Mouse (Mus musculus): ENCODE results near the gene Gm20388. TPM values are rescaled to one million over a fixed set of nuclear protein-coding genes. Genes with fewer than 3 reads are reported as not detected.
A peak's percentile ranks its signal among the peaks of the same experiment; 100 is the strongest.
"Not testable (repeated sequence)": the region's sequence is repeated elsewhere in the genome, so short reads cannot be mapped to it uniquely, and the experiment has no call there.

Gm20388 gene
- polyA plus RNA-seq, 1 experiment from 2014 or later: not detected

DNA sequence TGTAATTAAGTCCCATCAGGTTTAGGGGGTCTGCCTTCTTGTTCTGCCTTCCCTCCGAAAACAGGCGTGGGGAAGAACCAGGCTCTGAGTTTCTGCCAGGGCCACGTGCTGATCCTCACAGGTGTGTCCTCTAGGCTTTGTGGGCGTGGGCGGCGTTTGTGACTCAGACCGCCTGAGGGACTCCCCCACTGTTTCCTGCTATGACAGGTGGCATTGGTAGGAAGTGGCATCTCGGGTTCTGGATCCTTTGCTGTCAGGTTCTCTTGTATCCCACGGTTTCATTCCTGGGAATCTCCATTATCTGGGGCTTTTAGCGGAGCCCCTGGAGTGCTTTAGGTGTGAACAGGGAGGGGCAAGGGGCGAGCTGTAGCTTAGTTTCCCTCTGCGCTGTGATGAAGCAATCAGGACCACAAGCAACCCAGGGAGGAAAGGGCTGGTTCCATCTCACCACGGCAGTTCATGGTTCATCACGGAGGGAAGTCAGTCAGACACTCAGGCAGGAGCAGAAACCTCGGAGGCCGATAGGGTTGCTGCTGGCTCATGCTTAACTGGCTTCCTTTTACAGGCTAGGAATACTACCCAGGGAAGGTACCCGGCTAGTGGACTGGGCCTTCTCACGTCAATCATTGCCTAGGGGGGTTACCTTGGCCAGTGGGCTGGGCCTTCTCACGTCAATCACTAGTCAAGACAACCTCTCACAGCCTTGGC, 791.3 kb downstream of the Gm20388 start:
- no peak overlapping the region for H3K27ac ChIP-seq (replicated peaks)
- H3K4me2 ChIP-seq: no peak overlapping the region
- no peaks in the 10 kb centered on the region for H3K36me3 ChIP-seq
- H3K9me3 ChIP-seq: peaks cover 6% of the 10 kb centered on the region; the same call in 1 of the 2 replicates
- WGBS: 50% methylated on average over 19 of the region's 19 CpGs
- H3K4me1 ChIP-seq: peaks cover 21% of the 10 kb centered on the region
- ATAC-seq (ENCODE audit: extremely low read depth, insufficient number of reproducible peaks, low FRiP score, low TSS enrichment): no peak
- no peak overlapping the region for H3K9ac ChIP-seq
- peaks cover 19% of the 10 kb centered on the region; the same call in 1 of the 2 replicates for H3K27me3 ChIP-seq (replicated peaks)
- H3K4me3 ChIP-seq: no peak overlapping the region

DNA sequence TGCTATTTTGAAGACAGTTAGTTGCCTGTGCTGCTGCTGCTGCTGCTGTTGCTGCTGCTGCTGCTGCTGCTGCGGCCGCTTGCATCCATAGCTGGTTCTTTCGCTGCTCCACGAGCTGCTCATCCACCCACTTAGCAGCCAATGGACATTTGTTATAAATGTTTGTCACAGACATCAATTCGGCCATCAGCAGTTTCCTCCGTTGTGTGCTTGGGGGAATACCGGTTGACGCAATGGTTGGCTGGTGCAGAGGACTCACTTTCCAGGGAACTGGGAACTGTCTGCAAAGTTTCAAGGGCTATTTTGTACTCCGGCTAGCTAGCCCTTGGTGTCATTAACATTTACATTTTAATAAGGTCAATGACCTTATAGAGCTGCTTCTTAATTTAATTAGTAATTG, 793.6 kb downstream of the Gm20388 start:
- WGBS: 76% methylated on average over 9 of the region's 9 CpGs
- Histone ChIP-seq H3K27ac (replicated peaks) (no peak overlapping the region), H3K9ac (no peak overlapping the region), H3K36me3 (no peaks in the 10 kb centered on the region), H3K27me3 (replicated peaks) (peaks cover 19% of the 10 kb centered on the region; the same call in 1 of the 2 replicates), H3K4me1 (peaks cover 10% of the 10 kb centered on the region), H3K9me3 (no peaks in the 10 kb centered on the region), H3K4me3 (no peak overlapping the region), H3K4me2 (no peak overlapping the region)
- no peak for ATAC-seq (ENCODE audit: extremely low read depth, insufficient number of reproducible peaks, low FRiP score, low TSS enrichment)

DNA sequence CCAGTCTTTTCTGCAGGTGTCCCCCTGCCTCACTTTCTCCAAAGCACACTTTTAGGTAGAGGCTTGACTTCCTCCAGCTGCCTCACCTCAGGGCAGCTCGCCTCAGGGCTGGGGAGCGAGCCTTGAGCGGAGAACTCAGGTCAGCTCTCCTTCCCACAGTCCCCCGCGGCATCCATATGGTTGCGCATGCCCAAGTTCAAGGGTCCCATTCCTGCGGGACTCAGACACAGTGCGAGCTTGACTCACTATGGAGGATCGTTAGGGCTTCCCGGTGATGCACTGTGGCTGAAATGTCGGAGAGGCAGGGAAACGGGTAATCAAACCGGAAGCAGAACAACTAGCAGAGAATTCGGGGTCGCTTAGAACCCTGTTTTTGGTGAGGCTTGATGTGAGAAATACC, 794.5 kb downstream of the Gm20388 start:
- H3K9ac ChIP-seq: no peak overlapping the region
- H3K36me3 ChIP-seq: no peaks in the 10 kb centered on the region
- no peak overlapping the region for H3K27ac ChIP-seq (replicated peaks)
- H3K9me3 ChIP-seq: no peaks in the 10 kb centered on the region
- no peak overlapping the region for H3K4me3 ChIP-seq
- 79% methylated on average over 15 of the region's 15 CpGs for WGBS
- H3K4me1 ChIP-seq: peaks cover 3% of the 10 kb centered on the region; the same call in 1 of the 2 replicates
- H3K27me3 ChIP-seq (replicated peaks): peaks cover 19% of the 10 kb centered on the region; the same call in 1 of the 2 replicates
- H3K4me2 ChIP-seq: no peak overlapping the region
- ATAC-seq (ENCODE audit: extremely low read depth, insufficient number of reproducible peaks, low FRiP score, low TSS enrichment): no peak

DNA sequence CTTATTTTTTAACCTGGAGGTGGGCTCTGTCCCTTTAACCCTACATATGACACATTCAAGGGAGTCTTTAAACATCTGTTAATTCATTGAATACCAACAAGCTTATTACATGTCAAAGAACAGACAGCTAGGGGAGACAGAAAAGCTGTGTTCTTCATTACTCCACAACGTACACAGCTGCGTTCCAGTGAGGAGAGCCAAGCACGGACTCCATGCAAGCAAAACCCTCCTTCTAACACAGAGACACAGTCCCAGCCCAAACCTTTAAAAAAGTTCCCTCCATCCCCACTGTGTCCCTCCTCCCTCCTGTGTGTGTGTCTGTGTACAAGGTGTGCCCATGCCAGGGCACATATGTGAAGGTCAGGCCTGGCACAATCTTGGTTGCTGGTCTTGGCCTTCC, 795.6 kb downstream of the Gm20388 start:
- H3K36me3 ChIP-seq: no peaks in the 10 kb centered on the region
- no peaks in the 10 kb centered on the region for H3K4me1 ChIP-seq
- H3K4me3 ChIP-seq: no peak overlapping the region
- no peak overlapping the region for H3K9ac ChIP-seq
- H3K9me3 ChIP-seq: no peaks in the 10 kb centered on the region
- WGBS: 81% methylated on average over 3 of the region's 3 CpGs
- peaks cover 19% of the 10 kb centered on the region; the same call in 1 of the 2 replicates for H3K27me3 ChIP-seq (replicated peaks)
- no peak overlapping the region for H3K27ac ChIP-seq (replicated peaks)
- no peak for ATAC-seq (ENCODE audit: extremely low read depth, insufficient number of reproducible peaks, low FRiP score, low TSS enrichment)
- H3K4me2 ChIP-seq: no peak overlapping the region

DNA sequence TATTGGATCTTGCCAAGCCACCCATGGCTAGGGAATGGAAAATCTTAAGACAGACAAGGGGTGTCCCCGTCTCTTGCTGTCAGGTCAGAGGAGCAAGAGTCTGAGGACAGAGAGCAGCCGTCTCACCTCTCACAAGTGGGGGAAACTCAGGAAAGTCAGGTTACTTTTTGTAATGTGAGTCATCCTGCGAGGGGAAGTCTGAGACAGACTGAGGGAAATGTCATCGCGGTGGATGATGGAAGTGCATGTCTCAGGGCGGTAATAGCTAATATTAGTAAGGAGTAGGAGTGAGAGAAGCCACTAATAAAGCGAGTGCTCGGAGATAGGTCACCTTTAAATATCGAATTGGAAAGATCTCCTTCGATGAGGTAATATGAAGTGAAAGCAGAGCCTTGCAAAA, 798.5 kb downstream of the Gm20388 start:
- H3K9ac ChIP-seq: no peak overlapping the region
- no peaks in the 10 kb centered on the region for H3K9me3 ChIP-seq
- H3K27me3 ChIP-seq (replicated peaks): peaks cover under 1% of the 10 kb centered on the region; the same call in 1 of the 2 replicates
- WGBS: 63% methylated on average over 10 of the region's 10 CpGs
- no peak overlapping the region for H3K27ac ChIP-seq (replicated peaks)
- H3K4me2 ChIP-seq: no peak overlapping the region
- H3K4me1 ChIP-seq: no peaks in the 10 kb centered on the region
- no peaks in the 10 kb centered on the region for H3K36me3 ChIP-seq
- ATAC-seq (ENCODE audit: extremely low read depth, insufficient number of reproducible peaks, low FRiP score, low TSS enrichment): no peak
- no peak overlapping the region for H3K4me3 ChIP-seq

DNA sequence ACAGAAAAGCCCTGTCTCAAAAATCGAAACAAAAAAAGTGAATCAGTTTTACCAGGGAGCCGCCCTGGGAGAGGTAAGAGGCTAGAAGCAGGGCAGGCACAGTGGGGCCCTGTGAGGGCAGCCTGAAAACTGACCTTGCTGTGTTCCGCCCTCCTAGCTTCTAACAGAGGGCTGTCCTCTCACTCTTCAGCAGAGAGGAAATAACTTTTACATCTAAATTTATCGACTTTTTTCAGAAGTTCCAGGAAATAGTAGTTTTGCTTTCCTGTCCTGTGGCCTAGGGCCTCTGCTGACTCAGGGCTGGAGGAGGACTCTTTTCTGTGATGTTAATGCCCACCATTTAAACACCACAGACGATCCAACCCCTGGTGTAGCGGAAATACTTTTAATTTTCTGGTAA, 804.6 kb downstream of the Gm20388 start:
- ATAC-seq (ENCODE audit: extremely low read depth, insufficient number of reproducible peaks, low FRiP score, low TSS enrichment): no peak
- 64% methylated on average over 6 of the region's 6 CpGs for WGBS
- Histone ChIP-seq H3K4me3 (no peak overlapping the region), H3K4me1 (peaks cover 11% of the 10 kb centered on the region), H3K27ac (replicated peaks) (peak overlapping the region; percentile 3; the same call in 1 of the 2 replicates), H3K4me2 (no peak overlapping the region), H3K27me3 (replicated peaks) (no peaks in the 10 kb centered on the region), H3K36me3 (no peaks in the 10 kb centered on the region), H3K9ac (no peak overlapping the region), H3K9me3 (no peaks in the 10 kb centered on the region)

DNA sequence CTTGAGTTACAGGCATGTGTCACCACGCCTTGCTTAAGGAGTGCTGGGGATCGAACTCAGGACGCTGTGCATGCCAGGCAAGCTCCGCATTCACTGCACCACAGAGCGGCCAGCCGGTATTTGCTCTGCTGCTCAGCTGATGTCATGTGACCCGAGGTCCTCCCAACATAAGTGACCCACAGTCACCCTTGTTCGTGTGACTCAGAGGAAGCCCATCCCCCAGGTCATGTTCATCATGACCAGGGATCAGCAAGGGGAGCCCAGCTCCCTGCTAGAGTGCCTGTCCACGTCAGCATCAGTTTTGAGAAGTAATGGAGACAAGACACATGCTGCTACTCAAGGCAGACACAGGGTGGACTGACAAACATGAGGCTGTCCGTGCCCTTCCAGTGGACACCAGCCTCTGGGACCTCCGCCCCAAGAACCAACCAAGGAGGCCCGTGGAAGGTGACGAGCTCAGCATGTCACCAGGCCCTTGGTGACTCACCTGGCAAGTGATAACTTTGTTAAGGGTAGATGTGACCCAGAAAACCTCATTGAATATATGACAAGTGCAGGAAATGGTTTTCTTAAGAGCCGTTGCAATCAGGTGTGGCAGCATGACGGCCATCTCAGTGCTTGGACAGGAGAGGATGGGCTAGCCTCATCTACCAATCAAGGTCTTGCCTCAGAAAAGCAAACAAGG, 805.5 kb downstream of the Gm20388 start:
- 0 out of 2 replicates have a peak overlapping the region, but pooled peaks have one; percentile 3 for H3K27ac ChIP-seq (replicated peaks)
- 64% methylated on average over 15 of the region's 15 CpGs for WGBS

DNA sequence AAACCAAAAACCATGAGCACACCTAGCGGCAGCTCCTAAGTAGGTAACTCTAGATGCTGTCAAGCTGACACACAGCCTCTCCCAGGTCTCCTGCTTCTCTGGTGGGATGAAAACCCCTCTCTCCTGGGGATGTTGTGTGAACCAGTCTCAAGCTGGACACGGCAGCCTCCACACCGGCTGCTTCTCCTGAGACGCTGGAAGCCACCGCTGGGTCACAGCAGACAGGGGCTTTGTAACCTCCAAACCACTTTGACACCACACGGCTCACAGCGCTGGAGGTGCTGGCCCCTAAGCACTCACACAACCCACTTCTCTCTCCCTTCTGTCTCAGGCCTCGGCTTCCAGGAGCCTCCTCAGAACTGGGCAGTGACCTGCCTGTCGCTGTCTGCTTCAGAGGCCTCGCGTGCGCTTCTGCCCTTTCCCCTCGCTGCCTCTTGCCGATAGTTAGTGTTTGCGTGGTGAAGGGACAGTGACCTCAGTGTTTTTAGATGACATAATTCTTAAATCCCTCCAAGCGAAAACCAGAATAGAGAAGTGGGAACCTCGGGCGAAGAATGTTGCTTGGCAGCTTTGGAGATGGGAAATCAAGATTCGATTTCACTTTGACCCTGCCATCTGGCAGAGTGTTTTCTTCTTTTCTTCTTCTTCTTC, 809.1 kb downstream of the Gm20388 start:
- no peak overlapping the region for H3K4me3 ChIP-seq
- H3K4me1 ChIP-seq: peaks cover 11% of the 10 kb centered on the region
- H3K36me3 ChIP-seq: no peaks in the 10 kb centered on the region
- 57% methylated on average over 19 of the region's 19 CpGs for WGBS
- no peak overlapping the region for H3K4me2 ChIP-seq
- H3K9me3 ChIP-seq: peaks cover 8% of the 10 kb centered on the region
- H3K27ac ChIP-seq (replicated peaks): no peak overlapping the region
- no peak overlapping the region for H3K9ac ChIP-seq
- ATAC-seq (ENCODE audit: extremely low read depth, insufficient number of reproducible peaks, low FRiP score, low TSS enrichment): no peak
- no peaks in the 10 kb centered on the region for H3K27me3 ChIP-seq (replicated peaks)

More for the DNA sequence above, 805.5 kb downstream of the Gm20388 start:
- Histone ChIP-seq H3K4me1 (peaks cover 11% of the 10 kb centered on the region), H3K4me3 (no peak overlapping the region), H3K9ac (no peak overlapping the region), H3K36me3 (no peaks in the 10 kb centered on the region), H3K9me3 (no peaks in the 10 kb centered on the region), H3K4me2 (no peak overlapping the region), H3K27me3 (replicated peaks) (no peaks in the 10 kb centered on the region)
- ATAC-seq (ENCODE audit: extremely low read depth, insufficient number of reproducible peaks, low FRiP score, low TSS enrichment): no peak

DNA sequence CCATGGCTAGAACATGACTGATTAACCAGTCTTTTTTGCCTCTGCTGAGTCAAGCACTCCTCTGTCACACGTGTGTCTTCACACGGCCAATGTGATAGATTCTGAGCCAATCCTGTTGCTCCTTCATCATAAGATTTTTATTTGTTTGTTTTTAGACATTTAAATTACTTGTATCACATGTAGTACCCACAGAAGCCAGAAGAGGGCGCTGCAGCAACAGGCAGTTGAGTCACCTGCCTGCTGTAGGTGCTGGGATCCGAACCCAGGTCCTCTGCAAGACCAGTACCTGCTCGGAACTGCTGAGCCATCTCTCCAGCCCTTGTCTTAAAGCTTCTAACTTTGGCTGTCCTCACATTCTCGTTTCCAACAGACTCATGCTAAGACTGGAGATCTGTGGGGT, 812.4 kb downstream of the Gm20388 start:
- WGBS: 68% methylated on average over 6 of the region's 6 CpGs
- no peak overlapping the region for H3K27ac ChIP-seq (replicated peaks)
- ATAC-seq (ENCODE audit: extremely low read depth, insufficient number of reproducible peaks, low FRiP score, low TSS enrichment): no peak
- no peak overlapping the region for H3K4me3 ChIP-seq
- no peaks in the 10 kb centered on the region for H3K27me3 ChIP-seq (replicated peaks)
- peaks cover 9% of the 10 kb centered on the region for H3K4me1 ChIP-seq
- peaks cover 8% of the 10 kb centered on the region for H3K9me3 ChIP-seq
- H3K9ac ChIP-seq: no peak overlapping the region
- H3K4me2 ChIP-seq: no peak overlapping the region
- H3K36me3 ChIP-seq: no peaks in the 10 kb centered on the region

DNA sequence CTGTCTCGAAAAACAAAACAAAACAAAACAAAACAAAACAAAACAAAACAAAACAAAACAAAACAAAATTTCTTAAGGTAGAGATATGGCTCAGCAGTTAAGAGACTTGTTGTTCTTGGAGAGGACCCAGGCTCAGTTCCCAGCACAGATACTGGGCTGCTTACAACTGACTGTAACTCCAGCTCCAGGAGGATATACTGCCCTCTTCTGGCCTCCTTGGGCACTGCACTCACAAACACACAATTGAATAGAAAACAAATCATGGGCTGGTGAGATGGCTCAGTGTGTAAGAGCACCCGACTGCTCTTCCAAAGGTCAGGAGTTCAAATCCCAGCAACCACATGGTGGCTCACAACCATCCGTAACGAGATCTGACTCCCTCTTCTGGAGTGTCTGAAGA, 813.5 kb downstream of the Gm20388 start:
- WGBS: 86% methylated on average over 4 of the region's 4 CpGs
- H3K27ac ChIP-seq (replicated peaks); H3K4me1 ChIP-seq; ATAC-seq (ENCODE audit: extremely low read depth, insufficient number of reproducible peaks, low FRiP score, low TSS enrichment); H3K27me3 ChIP-seq (replicated peaks); H3K36me3 ChIP-seq; H3K4me3 ChIP-seq; H3K4me2 ChIP-seq; H3K9ac ChIP-seq; H3K9me3 ChIP-seq: not testable (repeated sequence)

DNA sequence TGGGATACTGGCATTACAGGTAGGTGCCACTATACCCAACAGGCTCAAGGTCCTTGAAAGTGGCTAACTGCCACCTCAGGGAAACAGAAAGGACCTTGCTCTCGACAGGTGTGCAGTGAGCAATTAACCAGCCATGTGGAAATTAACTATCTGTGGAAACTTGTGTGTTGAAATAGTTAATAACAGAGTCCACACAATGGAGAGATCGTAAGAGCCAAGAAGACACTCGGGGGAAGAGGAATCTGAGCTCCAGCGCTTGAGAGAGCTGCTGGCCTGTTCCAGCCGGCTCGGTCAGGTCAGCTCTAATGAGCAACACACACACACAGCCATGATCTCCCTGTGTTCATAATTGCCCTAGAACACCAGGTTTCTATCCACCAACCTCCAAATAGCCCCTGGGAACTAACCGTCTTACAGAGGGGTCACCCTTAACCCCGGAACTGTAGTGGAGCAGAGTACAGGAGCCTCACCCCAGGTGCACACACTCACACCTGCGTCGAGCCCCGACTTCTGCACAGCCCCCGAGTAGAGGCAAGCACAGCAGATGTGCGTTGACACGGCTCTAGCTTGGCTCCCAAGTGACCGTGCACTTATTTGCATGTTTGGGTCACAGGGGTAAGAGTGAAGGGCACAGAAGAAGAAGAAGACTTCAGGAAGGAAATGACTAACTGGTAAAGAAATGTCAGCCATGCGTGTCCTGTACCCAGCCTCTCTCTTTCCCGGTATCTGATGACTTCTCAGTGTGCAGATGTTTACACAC, 814.4 kb downstream of the Gm20388 start:
- peaks cover 8% of the 10 kb centered on the region for H3K9me3 ChIP-seq
- ATAC-seq (ENCODE audit: extremely low read depth, insufficient number of reproducible peaks, low FRiP score, low TSS enrichment): no peak
- 61% methylated on average over 17 of the region's 17 CpGs for WGBS
- H3K27ac ChIP-seq (replicated peaks): no peak overlapping the region
- peaks cover 11% of the 10 kb centered on the region for H3K27me3 ChIP-seq (replicated peaks)
- H3K36me3 ChIP-seq: no peaks in the 10 kb centered on the region
- H3K4me2 ChIP-seq: no peak overlapping the region
- H3K4me1 ChIP-seq: 0 out of 2 replicates have a peak, but pooled peaks cover 3% of the 10 kb centered on the region
- no peak overlapping the region for H3K4me3 ChIP-seq
- H3K9ac ChIP-seq: no peak overlapping the region

Data from heart, embryonic 13.5 days (tissue).